Mouse (Mus musculus) heart, postnatal 14 days (tissue): ENCODE measurements around the gene Wif1. TPM values are rescaled to one million over a fixed set of nuclear protein-coding genes. Genes with fewer than 3 reads are reported as not detected.

Experiments used
- DNase-seq, 2 experiments: peaks; one replicate each; pipeline ENCODE4 v3.0.0; 2021 to 2022
- intact Hi-C: fragments of 180-260 bp; cut with DNase I; formaldehyde crosslinking; loops from one replicate; pipeline ENCODE4 v1.15.1; 2025
- long read RNA-seq, 2 experiments: library from polyadenylated mRNA; stranded (forward); transcript quantifications; one replicate each; pipeline ENCODE4 v2.0.0; 2021
- total RNA-seq, 2 experiments: library from RNA; stranded (reverse); gene quantifications; 2 replicates each; pipeline ENCODE4 v1.2.3; 2021

The Wif1 gene
- 1 to 10 TPM; 1.9 to 2.1 TPM for total RNA-seq
- long read RNA-seq, experiment 1, transcript Wif1-201 (10 exons, 2,294 nt) = major isoform, 6 of 6 reads
- long read RNA-seq, experiment 1, partial matches to known transcripts = 0 of 6 reads
- long read RNA-seq, experiment 1, other reads (novel, unspliced or antisense) = 0 of 6 reads
- long read RNA-seq, experiment 2, partial matches to known transcripts = 0 of 3 reads
- long read RNA-seq, experiment 2, other reads (novel, unspliced or antisense) = 0 of 3 reads

- DNase-seq = peak; percentile 87 to 91
- intact Hi-C loops = loop anchor here (1.0 to 5.0 kb wide), 4 partner anchors 52 to 222 kb away; no protein-coding TSS in a partner anchor
Observed at GRCm38 (mm10) chr10:121033826-121034568, at the start of gene Wif1. TSS of gene Wif1 (plus strand) at chr10:121033960.

- intact Hi-C loops = no loop called here
- no peak for DNase-seq
Observed at GRCm38 (mm10) chr10:121002135-121002534, 31.6 kb upstream of the Wif1 start.

GRCm38 (mm10) chr10:121011496-121011895 is 22.3 kb upstream of the Wif1 start:
- no peak for DNase-seq

GRCm38 (mm10) chr10:121016291-121016690 is 17.5 kb upstream of the Wif1 start:
- intact Hi-C loops = no loop called here
- DNase-seq = no peak

More at GRCm38 (mm10) chr10:121011496-121011895, 22.3 kb upstream of the Wif1 start:
- intact Hi-C loops = no loop called here

GRCm38 (mm10) chr10:121016711-121017503 is 16.9 kb upstream of the Wif1 start:
- intact Hi-C loops = no loop called here
- no peak for DNase-seq

GRCm38 (mm10) chr10:121022951-121023350 is 10.8 kb upstream of the Wif1 start:
- intact Hi-C loops = no loop called here
- no peak for DNase-seq

GRCm38 (mm10) chr10:121031802-121032201 is 2.0 kb upstream of the Wif1 start:
- intact Hi-C loops = loop anchor here (5.0 kb wide), 2 partner anchors 50 to 155 kb away; no protein-coding TSS in a partner anchor
- DNase-seq = peak in 1 of 2 experiments; percentile 42

- intact Hi-C loops = loop anchor here (1.0 to 5.0 kb wide), 4 partner anchors 51 to 223 kb away; no protein-coding TSS in a partner anchor
- peak; percentile 75 to 78 for DNase-seq
Observed at GRCm38 (mm10) chr10:121033128-121033791, 500 bp upstream of the Wif1 start.

GRCm38 (mm10) chr10:121034569-121034947 is 798 bp downstream of the Wif1 start:
- DNase-seq = no peak
- intact Hi-C loops = loop anchor here (5.0 kb wide), 2 partner anchors 52 to 157 kb away; no protein-coding TSS in a partner anchor

- DNase-seq = no peak
- intact Hi-C loops = no loop called here
Observed at GRCm38 (mm10) chr10:121038556-121039284, 5.0 kb downstream of the Wif1 start.

- intact Hi-C loops = no loop called here
- DNase-seq = no peak
Observed at GRCm38 (mm10) chr10:121040911-121041310, 7.2 kb downstream of the Wif1 start.

- intact Hi-C loops = no loop called here
- DNase-seq = no peak
Observed at GRCm38 (mm10) chr10:121047440-121047839, 13.7 kb downstream of the Wif1 start.

- intact Hi-C loops = no loop called here
Observed at GRCm38 (mm10) chr10:121052076-121052475, 18.3 kb downstream of the Wif1 start.

GRCm38 (mm10) chr10:121055452-121056188 is 21.9 kb downstream of the Wif1 start:
- DNase-seq = peak; percentile 81 to 85
- intact Hi-C loops = no loop called here

More at GRCm38 (mm10) chr10:121052076-121052475, 18.3 kb downstream of the Wif1 start:
- DNase-seq = no peak

- DNase-seq = no peak
Observed at GRCm38 (mm10) chr10:121056823-121057222, 23.1 kb downstream of the Wif1 start.

GRCm38 (mm10) chr10:121059043-121060003 is 25.6 kb downstream of the Wif1 start:
- intact Hi-C loops = no loop called here
- no peak for DNase-seq

More at GRCm38 (mm10) chr10:121056823-121057222, 23.1 kb downstream of the Wif1 start:
- intact Hi-C loops = no loop called here

- intact Hi-C loops = no loop called here
- no peak for DNase-seq
Observed at GRCm38 (mm10) chr10:121061336-121061835, 27.6 kb downstream of the Wif1 start.
